Mouse (Mus musculus) CH12.LX (cell line): ENCODE measurements around the gene Gnai2.

Experiments
- CTCF ChIP-seq, 2 experiments: IDR thresholded peaks in 1 of 2; conservative IDR thresholded peaks in 1 of 2; 2 replicates each; pipeline ENCODE4 v1.5.1; 2011 to 2012; ENCODE audit warnings: low read depth in 2 of 2, low read length in 2 of 2, improper control_type of control experiment in 1 of 2, inconsistent platforms in 1 of 2, mild to moderate bottlenecking in 1 of 2, moderate library complexity in 1 of 2
- EP300 ChIP-seq: IDR thresholded peaks from 2 replicates; pipeline ENCODE4 v1.6.1; 2011; ENCODE audit warnings: low read length, improper control_type of control experiment
- MAZ ChIP-seq: IDR thresholded peaks from 2 replicates; pipeline ENCODE4 v1.6.1; 2012; ENCODE audit warnings: low read depth, mild to moderate bottlenecking, inconsistent platforms, low read length, improper control_type of control experiment, moderate library complexity
- MYC ChIP-seq: IDR thresholded peaks from 2 replicates; pipeline ENCODE4 v1.6.1; 2011; ENCODE audit warnings: low read depth, mild to moderate bottlenecking, improper control_type of control experiment, low read length
- NELFE ChIP-seq: IDR thresholded peaks from 2 replicates; pipeline ENCODE4 v1.6.1; 2011; ENCODE audit warnings: low read depth, low read length, improper control_type of control experiment
- NRF1 ChIP-seq: IDR thresholded peaks from 2 replicates; pipeline ENCODE4 v1.6.1; 2014; ENCODE audit warnings: low read depth, mild to moderate bottlenecking, inconsistent platforms, low read length, improper control_type of control experiment, moderate library complexity
- POLR2A ChIP-seq: IDR thresholded peaks from 2 replicates; pipeline ENCODE4 v1.6.1; 2011; ENCODE audit warnings: low read depth, mild to moderate bottlenecking, improper control_type of control experiment, low read length
- POLR2AphosphoS2 ChIP-seq: IDR thresholded peaks from 2 replicates; pipeline ENCODE4 v1.6.1; 2011; ENCODE audit warnings: low read depth, low read length, improper control_type of control experiment
- RAD21 ChIP-seq: IDR thresholded peaks from 2 replicates; pipeline ENCODE4 v1.6.1; 2011; ENCODE audit warnings: low read depth, mild to moderate bottlenecking, low read length, improper control_type of control experiment, moderate library complexity
- SIN3A ChIP-seq: IDR thresholded peaks from 2 replicates; pipeline ENCODE4 v1.6.1; 2012; ENCODE audit warnings: low read length, improper control_type of control experiment, inconsistent platforms
- TCF12 ChIP-seq: IDR thresholded peaks from 2 replicates; pipeline ENCODE4 v1.6.1; 2014; ENCODE audit warnings: low read depth, mild to moderate bottlenecking, inconsistent platforms, low read length, improper control_type of control experiment
- USF1 ChIP-seq: IDR thresholded peaks from 2 replicates; pipeline ENCODE4 v1.6.1; 2014; ENCODE audit warnings: low read depth, mild to moderate bottlenecking, inconsistent platforms, low read length, improper control_type of control experiment
- ZC3H11A ChIP-seq: IDR thresholded peaks from 2 replicates; pipeline ENCODE4 v1.6.1; 2012; ENCODE audit warnings: low read depth, mild to moderate bottlenecking, inconsistent platforms, low read length, improper control_type of control experiment
- ZNF384 ChIP-seq: IDR thresholded peaks from 2 replicates; pipeline ENCODE4 v1.6.1; 2012; ENCODE audit warnings: low read depth, low read length, improper control_type of control experiment, inconsistent platforms

DNA sequence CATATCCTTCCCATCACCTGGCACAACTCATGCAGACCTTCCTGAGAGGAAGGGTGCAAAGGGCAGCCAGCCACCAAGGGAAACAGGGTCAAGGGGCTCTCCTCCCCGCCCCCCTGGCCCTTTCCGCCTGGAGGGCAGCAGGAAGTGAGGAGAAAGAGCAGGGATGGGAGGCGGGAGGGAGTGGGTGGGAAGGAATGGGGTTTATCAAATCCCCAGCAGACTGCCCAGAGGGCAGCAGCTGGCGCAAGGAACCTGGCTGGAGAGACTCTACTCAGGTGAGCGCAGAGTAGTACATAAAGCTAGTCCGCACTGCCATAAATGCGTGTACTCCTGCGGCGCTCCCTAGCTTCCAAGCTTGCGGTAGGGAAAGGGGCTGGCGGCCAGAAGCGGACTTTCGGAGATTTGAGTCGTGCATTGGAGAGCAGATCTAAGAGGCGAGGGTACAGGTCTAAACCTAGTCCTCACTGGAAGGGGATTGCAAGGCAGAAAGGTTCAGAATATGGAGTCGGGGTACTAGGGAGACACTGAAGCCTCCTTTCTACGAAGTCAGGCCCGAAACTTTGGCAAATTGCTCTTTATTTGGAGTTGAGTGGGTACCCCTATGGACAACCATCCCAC lies 67.4 kb downstream of the Gnai2 start, which contains the start of gene Hyal2:
- TF ChIP-seq POLR2A (no peak), CTCF (conservative IDR thresholded peaks at IDR 0.05 in 1 of 2, IDR thresholded peaks at IDR 0.05 in 1 of 2; ENCODE audit: low read depth in 2 of 2, low read length in 2 of 2) (no peak), ZNF384 (no peak), EP300 (no peak), NRF1 (no peak), TCF12 (no peak), NELFE (no peak), USF1 (no peak), MYC (no peak), SIN3A (no peak), MAZ (no peak), RAD21 (no peak), POLR2AphosphoS2 (no peak), ZC3H11A (no peak)
